Mouse (Mus musculus): ENCODE results near the gene Ttll6. TPM values are rescaled to one million over a fixed set of nuclear protein-coding genes. Genes with fewer than 3 reads are reported as not detected.
"Not testable (repeated sequence)": the region's sequence is repeated elsewhere in the genome, so short reads cannot be mapped to it uniquely, and the experiment has no call there.

Gene Ttll6
- 0.13 and 0.24 TPM in 2 replicates for polyA plus RNA-seq (2015; fragmentation: Nextera tagmentation; extraction: Ambion mirVana)

DNA sequence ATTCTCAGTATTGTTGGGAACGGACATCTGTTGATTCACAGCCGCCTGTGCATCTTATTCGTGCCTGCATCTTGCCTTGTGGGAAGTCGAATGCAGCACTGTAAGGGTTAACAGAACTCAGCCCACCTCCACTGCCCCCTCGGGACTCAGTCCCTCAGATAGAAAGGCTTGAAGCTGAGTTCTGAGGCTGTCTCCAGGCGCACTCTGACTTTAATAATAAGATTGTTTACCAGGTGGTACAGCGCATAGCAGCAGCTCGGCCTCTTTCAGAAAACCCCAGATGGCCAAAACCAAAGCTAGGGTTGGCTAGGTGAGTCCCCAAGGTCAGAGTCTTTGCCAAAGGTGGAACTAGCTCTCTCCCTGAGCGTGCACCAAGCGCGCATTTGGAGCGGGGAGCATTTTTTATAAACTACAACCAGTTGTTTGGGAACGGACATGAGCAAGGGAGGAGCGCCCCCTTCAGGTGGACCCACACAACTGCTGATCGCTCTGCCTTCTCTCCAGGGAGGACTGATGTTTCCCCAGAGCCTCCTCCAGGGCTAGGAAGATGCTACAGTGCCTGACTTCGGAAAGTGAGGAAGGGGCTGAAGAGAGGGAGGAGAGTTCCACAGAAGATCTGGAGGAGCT, at the start of gene Ttll6:
Ttll6 (plus strand) TSS at position 548 of the 627 bp plus-strand sequence.
- 22% methylated on average over 16 of the region's 16 CpGs for WGBS
- Histone ChIP-seq H3K4me1 (ENCODE audit: control insufficient read depth, insufficient read depth, low read length) (no peaks in the 10 kb centered on the region), H3K27me3 (ENCODE audit: control insufficient read depth, insufficient read depth, low read length) (peaks cover 9% of the 10 kb centered on the region), H3K4me3 (ENCODE audit: low read length) (peak within 1 kb of the TSS; percentile 21; the same call in 1 of the 2 replicates), H3K9me3 (replicated peaks; ENCODE audit: control insufficient read depth, low read length) (no peaks in the 10 kb centered on the region), H3K36me3 (ENCODE audit: control insufficient read depth, insufficient read depth) (no peaks in the 10 kb centered on the region), H3K9ac (ENCODE audit: low read length) (no peak within 1 kb of the TSS), H3K27ac (ENCODE audit: low read length) (no peak within 1 kb of the TSS), H3K4me2 (ENCODE audit: low read depth, low read length) (peak within 1 kb of the TSS; percentile 58)
- ATAC-seq (replicated peaks; ENCODE audit: extremely low read depth, insufficient read depth, low FRiP score), result no peak

GRCm38 (mm10) chr11:96087981-96088380, 45.6 kb upstream of the Ttll6 start:
- no peaks in the 10 kb centered on the region for H3K27me3 ChIP-seq (ENCODE audit: control insufficient read depth, insufficient read depth, low read length)
- peaks cover 5% of the 10 kb centered on the region for H3K9me3 ChIP-seq (replicated peaks; ENCODE audit: control insufficient read depth, low read length)
- no peaks in the 10 kb centered on the region for H3K36me3 ChIP-seq (ENCODE audit: control insufficient read depth, insufficient read depth)
- no peaks in the 10 kb centered on the region for H3K4me1 ChIP-seq (ENCODE audit: control insufficient read depth, insufficient read depth, low read length)
- no peak for ATAC-seq (replicated peaks; ENCODE audit: extremely low read depth, insufficient read depth, low FRiP score)
- H3K9ac ChIP-seq (ENCODE audit: low read length), result no peak overlapping the region
- H3K4me3 ChIP-seq (ENCODE audit: low read length), result no peak overlapping the region
- no peak overlapping the region for H3K4me2 ChIP-seq (ENCODE audit: low read depth, low read length)
- H3K27ac ChIP-seq (ENCODE audit: low read length), result no peak overlapping the region
- 87% methylated on average over 6 of the region's 6 CpGs for WGBS

DNA sequence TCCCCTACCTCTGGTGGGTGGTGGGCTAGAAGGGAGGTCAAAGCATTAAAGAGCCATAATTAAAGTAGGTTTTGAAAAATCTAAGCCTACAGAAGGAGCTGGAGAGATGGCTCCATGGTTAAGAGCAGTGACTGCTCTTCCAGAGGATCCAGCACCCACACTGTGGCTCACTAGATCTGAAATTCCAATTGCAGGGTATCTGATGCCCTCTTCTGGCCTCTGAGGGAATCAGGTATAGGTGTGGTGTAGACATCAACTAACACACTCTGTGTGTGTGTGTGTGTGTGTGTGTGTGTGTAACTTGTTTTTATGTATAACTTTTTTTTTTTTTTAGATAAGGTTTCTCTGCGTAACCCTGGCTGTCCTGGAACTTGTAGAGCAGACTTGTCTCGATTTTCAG, 42.5 kb upstream of the Ttll6 start:
- Histone ChIP-seq H3K36me3 (ENCODE audit: control insufficient read depth, insufficient read depth) (no peaks in the 10 kb centered on the region), H3K4me2 (ENCODE audit: low read depth, low read length) (no peak overlapping the region), H3K4me1 (ENCODE audit: control insufficient read depth, insufficient read depth, low read length) (no peaks in the 10 kb centered on the region), H3K9me3 (replicated peaks; ENCODE audit: control insufficient read depth, low read length) (peaks cover 5% of the 10 kb centered on the region), H3K27me3 (ENCODE audit: control insufficient read depth, insufficient read depth, low read length) (no peaks in the 10 kb centered on the region), H3K4me3 (ENCODE audit: low read length) (no peak overlapping the region), H3K27ac (ENCODE audit: low read length) (no peak overlapping the region), H3K9ac (ENCODE audit: low read length) (no peak overlapping the region)
- 61% methylated on average over 2 of the region's 2 CpGs for WGBS
- ATAC-seq (replicated peaks; ENCODE audit: extremely low read depth, insufficient read depth, low FRiP score), result no peak

DNA sequence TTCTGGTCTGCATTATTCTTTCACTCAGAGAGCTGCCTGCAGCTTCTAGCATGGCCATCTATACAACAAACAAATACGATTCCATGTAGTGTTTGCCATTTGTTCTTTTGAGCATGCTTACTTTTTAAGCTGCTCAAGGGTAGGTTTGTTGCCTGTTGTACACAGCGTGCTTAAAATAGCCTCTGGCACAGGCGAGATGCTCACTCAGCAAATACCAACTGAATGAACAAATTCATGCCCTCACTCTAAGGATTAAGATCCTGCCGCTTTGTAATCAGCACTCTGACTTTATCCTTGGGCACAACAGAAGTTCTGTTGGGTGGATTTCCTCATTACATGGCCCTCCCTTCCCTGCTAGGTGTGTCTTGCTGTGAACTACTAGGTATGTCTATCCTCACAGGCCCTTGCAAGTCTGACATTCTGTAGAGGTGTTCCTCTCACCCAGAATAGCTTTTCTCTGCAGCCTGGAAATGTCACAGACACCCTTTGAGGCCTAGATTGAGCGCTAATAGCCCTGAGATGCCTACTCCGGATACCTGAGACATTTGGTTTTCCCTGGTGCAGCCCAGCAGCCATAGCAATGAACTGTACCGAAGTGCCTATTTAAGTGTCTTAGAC, 40.8 kb upstream of the Ttll6 start:
- H3K9me3 ChIP-seq (replicated peaks; ENCODE audit: control insufficient read depth, low read length), result peaks cover 5% of the 10 kb centered on the region
- no peaks in the 10 kb centered on the region for H3K27me3 ChIP-seq (ENCODE audit: control insufficient read depth, insufficient read depth, low read length)
- H3K4me2 ChIP-seq (ENCODE audit: low read depth, low read length), result no peak overlapping the region
- no peaks in the 10 kb centered on the region for H3K4me1 ChIP-seq (ENCODE audit: control insufficient read depth, insufficient read depth, low read length)
- no peak overlapping the region for H3K9ac ChIP-seq (ENCODE audit: low read length)
- ATAC-seq (replicated peaks; ENCODE audit: extremely low read depth, insufficient read depth, low FRiP score), result peak; percentile 64
- H3K36me3 ChIP-seq (ENCODE audit: control insufficient read depth, insufficient read depth), result no peaks in the 10 kb centered on the region
- H3K4me3 ChIP-seq (ENCODE audit: low read length), result no peak overlapping the region
- 29% methylated on average over 7 of the region's 7 CpGs for WGBS
- peak overlapping the region; percentile 79 for H3K27ac ChIP-seq (ENCODE audit: low read length)

DNA sequence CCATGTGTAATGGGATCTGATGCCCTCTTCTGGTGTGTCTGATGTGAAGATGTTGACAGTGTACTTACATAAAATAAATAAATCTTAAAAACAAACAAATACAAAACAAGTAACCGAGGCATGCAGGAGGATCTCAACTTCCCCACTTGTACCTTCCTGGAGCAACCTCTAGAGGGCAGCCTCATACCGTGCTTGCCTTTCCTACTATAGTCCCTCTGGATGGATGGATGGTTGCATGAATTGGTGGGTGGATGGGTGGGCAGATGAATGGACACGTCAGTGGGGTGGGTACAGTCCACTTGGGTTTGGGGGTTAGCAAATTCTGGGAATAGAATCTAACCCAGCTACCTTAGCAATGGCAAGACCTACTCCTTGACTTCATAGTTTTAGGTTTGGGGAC, 40.2 kb upstream of the Ttll6 start:
- H3K4me3 ChIP-seq (ENCODE audit: low read length), result no peak overlapping the region
- no peaks in the 10 kb centered on the region for H3K4me1 ChIP-seq (ENCODE audit: control insufficient read depth, insufficient read depth, low read length)
- H3K9me3 ChIP-seq (replicated peaks; ENCODE audit: control insufficient read depth, low read length), result peaks cover under 1% of the 10 kb centered on the region
- WGBS, result 8% methylated on average over 3 of the region's 3 CpGs
- no peaks in the 10 kb centered on the region for H3K36me3 ChIP-seq (ENCODE audit: control insufficient read depth, insufficient read depth)
- H3K27me3 ChIP-seq (ENCODE audit: control insufficient read depth, insufficient read depth, low read length), result no peaks in the 10 kb centered on the region
- ATAC-seq (replicated peaks; ENCODE audit: extremely low read depth, insufficient read depth, low FRiP score), result peak; percentile 57; the same call in 1 of the 2 replicates
- no peak overlapping the region for H3K9ac ChIP-seq (ENCODE audit: low read length)
- peak overlapping the region; percentile 79 for H3K27ac ChIP-seq (ENCODE audit: low read length)
- H3K4me2 ChIP-seq (ENCODE audit: low read depth, low read length), result no peak overlapping the region

GRCm38 (mm10) chr11:96108376-96108775, 25.2 kb upstream of the Ttll6 start:
- no peak overlapping the region for H3K4me3 ChIP-seq (ENCODE audit: low read length)
- H3K9ac ChIP-seq (ENCODE audit: low read length), result no peak overlapping the region
- H3K4me2 ChIP-seq (ENCODE audit: low read depth, low read length), result no peak overlapping the region
- no peak for ATAC-seq (replicated peaks; ENCODE audit: extremely low read depth, insufficient read depth, low FRiP score)
- WGBS, result 66% methylated on average over 1 of the region's 1 CpGs
- H3K27me3 ChIP-seq (ENCODE audit: control insufficient read depth, insufficient read depth, low read length), result no peaks in the 10 kb centered on the region
- no peaks in the 10 kb centered on the region for H3K9me3 ChIP-seq (replicated peaks; ENCODE audit: control insufficient read depth, low read length)
- H3K36me3 ChIP-seq (ENCODE audit: control insufficient read depth, insufficient read depth), result no peaks in the 10 kb centered on the region
- no peak overlapping the region for H3K27ac ChIP-seq (ENCODE audit: low read length)
- H3K4me1 ChIP-seq (ENCODE audit: control insufficient read depth, insufficient read depth, low read length), result no peaks in the 10 kb centered on the region

GRCm38 (mm10) chr11:96110950-96111349, 22.6 kb upstream of the Ttll6 start:
- H3K9ac ChIP-seq (ENCODE audit: low read length); H3K4me1 ChIP-seq (ENCODE audit: control insufficient read depth, insufficient read depth, low read length); H3K36me3 ChIP-seq (ENCODE audit: control insufficient read depth, insufficient read depth); H3K4me2 ChIP-seq (ENCODE audit: low read depth, low read length); H3K27ac ChIP-seq (ENCODE audit: low read length); H3K27me3 ChIP-seq (ENCODE audit: control insufficient read depth, insufficient read depth, low read length); ATAC-seq (replicated peaks; ENCODE audit: extremely low read depth, insufficient read depth, low FRiP score); H3K9me3 ChIP-seq (replicated peaks; ENCODE audit: control insufficient read depth, low read length); H3K4me3 ChIP-seq (ENCODE audit: low read length): not testable (repeated sequence)
- WGBS, result 49% methylated on average over 2 of the region's 2 CpGs

- Histone ChIP-seq H3K36me3 (ENCODE audit: control insufficient read depth, insufficient read depth) (no peaks in the 10 kb centered on the region), H3K4me2 (ENCODE audit: low read depth, low read length) (no peak within 1 kb of the TSS), H3K9ac (ENCODE audit: low read length) (no peak within 1 kb of the TSS), H3K4me3 (ENCODE audit: low read length) (no peak within 1 kb of the TSS), H3K27me3 (ENCODE audit: control insufficient read depth, insufficient read depth, low read length) (peaks cover 2% of the 10 kb centered on the region; the same call in 1 of the 2 replicates), H3K4me1 (ENCODE audit: control insufficient read depth, insufficient read depth, low read length) (no peaks in the 10 kb centered on the region), H3K27ac (ENCODE audit: low read length) (no peak within 1 kb of the TSS), H3K9me3 (replicated peaks; ENCODE audit: control insufficient read depth, low read length) (no peaks in the 10 kb centered on the region)
- ATAC-seq (replicated peaks; ENCODE audit: extremely low read depth, insufficient read depth, low FRiP score), result no peak
- WGBS, result 39% methylated on average over 14 of the region's 14 CpGs
Measured at GRCm38 (mm10) chr11:96111751-96112150, 21.8 kb upstream of the Ttll6 start, which contains the start of gene Calcoco2. Gene Calcoco2 (minus strand): TSS chr11:96111964.

DNA sequence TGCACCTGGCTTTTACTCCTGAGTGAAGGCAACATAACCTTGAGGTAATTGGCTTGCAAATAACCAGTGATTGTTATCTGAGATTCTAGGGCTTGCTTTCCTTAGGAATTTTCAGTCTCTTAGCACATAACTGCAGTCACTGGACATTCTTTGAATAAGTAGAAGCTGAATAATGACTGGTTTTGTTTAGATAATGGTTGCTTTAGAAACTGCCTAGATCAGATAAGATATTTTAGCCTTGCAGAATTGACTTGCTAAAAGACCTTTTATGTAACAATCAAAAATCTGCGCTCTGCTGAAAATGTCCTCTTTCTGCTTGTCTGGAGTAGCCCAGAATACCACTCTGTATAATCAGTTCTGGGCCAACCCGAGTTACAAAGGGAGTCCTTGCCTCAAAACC, 19.5 kb upstream of the Ttll6 start:
- no peak overlapping the region for H3K4me2 ChIP-seq (ENCODE audit: low read depth, low read length)
- WGBS, result 58% methylated on average over 2 of the region's 2 CpGs
- H3K27ac ChIP-seq (ENCODE audit: low read length), result no peak overlapping the region

More for the DNA sequence above, 19.5 kb upstream of the Ttll6 start:
- Histone ChIP-seq H3K9ac (ENCODE audit: low read length) (no peak overlapping the region), H3K9me3 (replicated peaks; ENCODE audit: control insufficient read depth, low read length) (no peaks in the 10 kb centered on the region), H3K4me1 (ENCODE audit: control insufficient read depth, insufficient read depth, low read length) (no peaks in the 10 kb centered on the region), H3K4me3 (ENCODE audit: low read length) (no peak overlapping the region), H3K27me3 (ENCODE audit: control insufficient read depth, insufficient read depth, low read length) (peaks cover 2% of the 10 kb centered on the region; the same call in 1 of the 2 replicates), H3K36me3 (ENCODE audit: control insufficient read depth, insufficient read depth) (no peaks in the 10 kb centered on the region)
- ATAC-seq (replicated peaks; ENCODE audit: extremely low read depth, insufficient read depth, low FRiP score), result no peak
